Mouse (Mus musculus): Measurements from ENCODE around the gene Npcd. TPM values are rescaled to one million over a fixed set of nuclear protein-coding genes. Genes with fewer than 3 reads are reported as not detected.
"Not testable (repeated sequence)": the region's sequence is repeated elsewhere in the genome, so short reads cannot be mapped to it uniquely, and the experiment has no call there.

The Npcd gene
- polyA plus RNA-seq, 1 experiment: not detected

- WGBS: 38% methylated on average over 18 of the region's 18 CpGs
- no peak for DNase-seq (ENCODE audit: low read depth, low spot score)
Measured at GRCm38 (mm10) chr15:79832064-79832900, 1.8 kb downstream of the Npcd start.

- WGBS: 11% methylated on average over 4 of the region's 4 CpGs
- DNase-seq (ENCODE audit: low read depth, low spot score): peak; percentile 58
Measured at GRCm38 (mm10) chr15:79830388-79830787, 3.6 kb downstream of the Npcd start.

- WGBS: 85% methylated on average over 5 of the region's 5 CpGs
- no peak for DNase-seq (ENCODE audit: low read depth, low spot score)
Measured at GRCm38 (mm10) chr15:79829431-79829830, 4.6 kb downstream of the Npcd start.

DNA sequence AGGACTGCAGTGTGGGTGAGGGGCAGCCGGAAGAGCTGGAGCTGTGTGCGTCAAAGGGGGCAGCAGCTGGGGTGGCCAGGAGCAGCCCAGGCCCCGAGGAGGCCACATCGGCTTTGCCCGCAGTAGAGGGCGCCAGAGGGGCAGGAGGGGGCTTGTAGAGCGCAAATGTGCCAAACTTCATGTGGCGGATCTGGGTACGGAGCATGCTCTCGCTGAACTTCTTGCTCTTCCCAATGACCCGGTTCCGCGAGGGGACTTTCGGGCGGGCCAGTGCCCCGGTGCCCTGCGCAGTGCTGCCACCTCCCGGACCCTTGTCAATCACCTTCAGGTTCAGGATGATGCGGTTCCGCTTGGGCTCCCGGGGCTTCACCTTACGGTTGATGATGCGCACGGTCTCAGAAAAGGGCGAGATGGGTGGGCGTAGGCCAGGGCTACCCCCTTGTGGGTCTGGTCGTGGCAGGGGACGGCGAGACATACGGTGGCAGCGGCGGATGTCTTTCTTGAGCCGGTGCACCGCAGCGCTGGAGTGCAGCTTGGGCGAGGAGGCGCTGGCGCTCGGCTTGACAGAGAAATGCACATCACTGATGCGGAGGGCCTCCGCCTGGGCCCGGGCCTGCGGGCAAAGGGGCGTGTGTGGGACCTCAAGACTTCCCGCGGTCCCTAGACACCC is 5.5 kb downstream of the Npcd start:
- no peak for DNase-seq (ENCODE audit: low read depth, low spot score)
- WGBS: 62% methylated on average over 46 of the region's 46 CpGs

- no peak for DNase-seq (ENCODE audit: low read depth, low spot score)
- WGBS: 88% methylated on average over 11 of the region's 11 CpGs
Measured at GRCm38 (mm10) chr15:79827778-79828210, 6.2 kb downstream of the Npcd start.

- WGBS: 78% methylated on average over 14 of the region's 14 CpGs
- DNase-seq (ENCODE audit: low read depth, low spot score): no peak
Measured at GRCm38 (mm10) chr15:79827061-79827777, 6.8 kb downstream of the Npcd start.

GRCm38 (mm10) chr15:79826221-79826935 is 7.7 kb downstream of the Npcd start:
- WGBS: 81% methylated on average over 9 of the region's 9 CpGs

DNA sequence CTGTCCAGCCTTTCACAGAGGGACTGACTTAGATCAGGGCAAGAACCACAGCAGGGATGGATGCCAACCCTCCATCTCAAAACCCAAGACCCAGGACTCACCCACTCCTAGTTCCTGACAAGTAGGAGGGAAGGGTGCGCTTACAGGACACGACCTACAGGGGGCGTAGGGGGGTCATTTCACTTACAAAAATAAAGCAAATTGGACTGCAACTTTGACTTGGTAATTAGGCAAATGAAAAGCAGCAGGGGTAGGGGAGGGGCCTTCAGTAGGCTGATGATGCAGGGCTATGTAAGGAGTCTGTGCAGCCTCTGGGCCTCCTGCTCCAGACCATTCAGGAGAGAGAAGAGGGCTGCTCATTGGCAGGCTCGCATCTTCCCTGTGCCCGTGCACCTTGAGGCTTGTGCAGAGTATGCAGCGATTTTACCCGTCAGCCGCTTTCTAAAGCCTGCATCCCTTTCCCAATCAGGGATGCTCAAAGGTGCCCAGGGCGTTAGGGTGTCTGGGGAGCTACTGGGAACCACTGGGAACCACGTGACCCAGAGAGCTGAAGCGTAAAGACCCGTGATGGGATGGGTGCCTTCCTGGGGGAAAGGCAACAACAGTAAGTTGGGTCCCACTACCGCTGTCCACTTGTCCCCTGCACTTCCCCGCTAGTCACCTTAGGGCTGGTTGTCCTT is 8.8 kb downstream of the Npcd start:
- no peak for DNase-seq (ENCODE audit: low read depth, low spot score)
- 76% methylated on average over 14 of the region's 14 CpGs for WGBS

More at GRCm38 (mm10) chr15:79826221-79826935, 7.7 kb downstream of the Npcd start:
- no peak for DNase-seq (ENCODE audit: low read depth, low spot score)

DNA sequence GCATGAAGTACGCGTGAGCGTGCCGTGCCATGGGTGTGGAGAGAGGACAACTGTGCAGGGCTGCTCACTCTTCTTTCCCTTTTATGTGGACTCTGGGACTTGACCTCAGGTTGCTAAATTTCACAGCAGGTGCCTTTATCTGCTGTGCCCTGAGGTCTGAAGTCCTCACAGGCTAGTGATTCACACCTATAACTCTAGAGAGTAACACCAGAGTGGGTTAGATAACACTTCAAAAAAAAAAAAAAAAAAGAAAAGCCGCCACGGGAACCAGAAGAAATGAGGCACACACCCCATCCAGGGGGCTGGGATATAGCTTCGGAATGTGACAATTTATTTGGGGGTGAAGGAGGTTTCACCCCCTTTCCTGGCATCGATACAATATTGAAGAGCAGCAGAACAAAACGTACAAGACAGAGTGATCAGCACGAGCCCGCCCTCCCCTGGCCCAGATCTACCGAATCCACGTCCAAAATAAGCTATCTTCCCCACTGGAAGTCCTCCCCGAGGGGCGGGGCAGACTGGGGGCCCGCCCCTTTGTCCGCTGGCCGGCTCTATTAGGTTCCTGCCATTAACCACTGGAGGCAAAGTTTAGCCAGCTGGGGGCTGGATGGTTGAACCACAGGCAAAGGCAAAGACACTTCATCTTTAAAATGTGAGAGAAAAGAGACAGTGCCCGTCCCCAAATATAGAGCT is 10.3 kb downstream of the Npcd start:
- WGBS: 61% methylated on average over 19 of the region's 19 CpGs

DNA sequence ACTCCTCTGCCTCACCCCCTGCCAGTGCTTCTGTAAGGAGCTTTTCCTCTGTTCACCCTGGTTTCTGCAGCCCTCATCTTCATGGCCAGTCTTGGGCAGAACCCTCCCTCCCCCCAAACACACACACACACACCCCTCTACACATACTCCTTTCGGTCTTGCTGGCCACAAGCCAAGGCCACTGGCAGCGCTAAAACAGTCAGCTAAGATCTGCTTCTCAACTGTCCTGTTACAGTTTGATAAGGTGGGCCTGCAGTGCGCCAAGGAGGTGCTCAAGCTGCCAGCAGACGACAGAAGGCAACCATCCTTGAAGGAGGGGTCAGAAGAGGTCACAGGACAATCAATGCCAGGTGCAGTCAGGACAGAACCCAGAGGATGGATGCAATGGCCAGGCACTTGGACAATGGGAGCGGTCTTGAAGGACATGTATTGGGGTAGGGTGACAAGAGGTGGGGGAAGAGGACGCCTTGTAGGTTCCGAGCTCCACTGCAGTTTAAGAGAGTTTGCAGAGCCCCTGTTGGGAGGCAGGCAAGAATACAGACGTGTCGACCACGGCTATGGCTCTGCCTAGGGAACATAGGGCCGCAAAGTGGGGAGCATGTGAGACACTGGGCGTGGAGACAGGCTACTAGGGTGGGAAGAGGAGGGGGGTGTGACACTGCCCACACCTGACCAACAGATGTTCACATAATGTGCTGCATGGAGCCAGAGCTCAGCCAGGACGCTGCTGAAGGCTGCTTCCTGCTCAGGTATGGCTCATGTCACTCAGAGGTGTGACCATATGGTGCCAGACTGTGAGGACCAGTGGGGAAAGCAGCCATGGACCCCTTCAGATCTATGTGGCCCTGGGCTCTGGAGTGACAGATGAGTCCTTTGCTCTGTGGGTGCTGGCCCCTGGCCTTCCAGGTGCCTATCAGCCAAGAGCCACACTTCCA is 11.5 kb downstream of the Npcd start:
- WGBS: 66% methylated on average over 13 of the region's 13 CpGs
- DNase-seq (ENCODE audit: low read depth, low spot score): no peak

More for the DNA sequence above, 10.3 kb downstream of the Npcd start:
- DNase-seq (ENCODE audit: low read depth, low spot score): no peak

DNA sequence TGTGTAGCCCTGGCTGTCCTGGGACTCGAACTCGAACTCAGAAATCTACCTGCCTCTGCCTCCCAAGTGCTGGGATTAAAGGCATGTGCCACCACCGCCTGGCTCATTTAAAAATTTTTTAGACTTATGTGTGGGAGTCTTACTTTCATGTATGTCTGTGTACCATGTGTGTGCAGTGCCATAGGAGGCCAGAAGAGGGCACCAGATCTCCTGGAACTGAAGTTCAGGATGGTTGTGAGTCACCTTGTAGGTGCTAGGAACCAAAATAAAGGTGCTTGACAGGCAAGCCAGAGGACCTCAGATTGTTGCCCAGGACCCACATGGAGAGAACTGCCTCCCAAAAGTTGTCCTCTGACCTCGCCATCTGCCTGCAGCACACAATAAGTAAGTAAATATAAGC is 15.7 kb downstream of the Npcd start:
- 86% methylated on average over 4 of the region's 4 CpGs for WGBS
- DNase-seq (ENCODE audit: low read depth, low spot score): no peak

- DNase-seq (ENCODE audit: low read depth, low spot score): no peak
- WGBS: 53% methylated on average over 8 of the region's 8 CpGs
Measured at GRCm38 (mm10) chr15:79813666-79814258, 20.3 kb downstream of the Npcd start.

DNA sequence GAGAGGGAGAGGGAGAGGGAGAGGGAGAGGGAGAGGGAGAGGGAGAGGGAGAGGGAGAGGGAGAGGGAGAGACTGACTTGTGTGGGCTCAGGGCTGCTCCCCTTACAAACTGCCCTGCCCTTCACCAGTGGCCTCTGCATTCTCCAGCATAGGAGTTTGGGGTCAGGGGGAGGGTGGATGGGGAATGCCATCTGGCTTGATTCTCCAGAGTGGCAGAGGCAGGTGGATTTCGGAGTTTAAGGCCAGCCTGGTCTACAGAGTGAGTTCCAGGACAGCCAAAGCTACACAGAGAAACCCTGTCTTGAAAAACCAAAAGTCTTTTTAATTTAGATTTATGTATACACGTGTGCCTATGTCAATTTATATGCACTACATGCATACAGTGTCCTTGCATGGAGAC is 21.2 kb downstream of the Npcd start:
- DNase-seq (ENCODE audit: low read depth, low spot score): not testable (repeated sequence)
- 62% methylated on average over 2 of the region's 2 CpGs for WGBS

GRCm38 (mm10) chr15:79810997-79811396 is 23.0 kb downstream of the Npcd start:
- WGBS: 63% methylated on average over 4 of the region's 4 CpGs

GRCm38 (mm10) chr15:79810061-79810460 is 24.0 kb downstream of the Npcd start:
- no peak for DNase-seq (ENCODE audit: low read depth, low spot score)
- 52% methylated on average over 3 of the region's 3 CpGs for WGBS

More at GRCm38 (mm10) chr15:79810997-79811396, 23.0 kb downstream of the Npcd start:
- no peak for DNase-seq (ENCODE audit: low read depth, low spot score)

DNA sequence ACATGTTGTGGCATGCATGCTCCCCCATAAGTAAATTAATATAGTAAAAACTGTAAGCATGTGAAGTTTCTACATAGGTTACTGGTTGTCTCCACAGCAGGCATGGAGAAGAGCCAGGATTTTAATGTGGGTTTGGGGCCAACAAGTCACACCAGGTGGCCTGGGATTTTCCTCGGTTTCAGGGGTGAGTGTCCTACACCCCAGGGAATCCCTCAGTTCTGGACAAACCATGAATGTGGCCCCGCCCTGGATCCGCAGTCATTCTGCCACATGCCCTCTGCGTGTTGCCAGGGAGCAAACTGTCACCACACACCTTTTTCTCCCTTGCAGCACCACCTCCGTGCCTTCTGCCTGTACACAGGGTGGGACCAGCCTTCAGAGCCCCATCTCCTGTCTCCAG is 25.4 kb downstream of the Npcd start:
- WGBS: 44% methylated on average over 5 of the region's 5 CpGs
- no peak for DNase-seq (ENCODE audit: low read depth, low spot score)

GRCm38 (mm10) chr15:79808114-79808513 is 25.9 kb downstream of the Npcd start:
- WGBS: 28% methylated on average over 5 of the region's 5 CpGs
- DNase-seq (ENCODE audit: low read depth, low spot score): peak; percentile 36

All from large intestine, adult 2 months (tissue).